Mouse (Mus musculus) heart, adult 2 months (tissue): Measurements from ENCODE around the gene Car14.

ENCODE experiments used
- CTCF ChIP-seq: fragments of 200-600 bp; IDR thresholded peaks from 2 replicates; pipeline ENCODE4 v1.8.1; 2022; ENCODE audit warnings: antibody characterized with exemption, mild to moderate bottlenecking, moderate library complexity
- POLR2A ChIP-seq: fragments of 200-500 bp; IDR thresholded peaks from 2 replicates; pipeline ENCODE4 v1.6.1; 2011; ENCODE audit warnings: mild to moderate bottlenecking, low read depth, low read length, control low read depth; ENCODE audit not compliant: insufficient read depth

GRCm38 (mm10) chr3:95887596-95887995 lies 16.9 kb downstream of the Car14 start:
- TF ChIP-seq POLR2A = no peak
- TF ChIP-seq CTCF = no peak
